Mouse (Mus musculus) MEL (cell line): ENCODE results near the gene Fbxl15. TPM values are rescaled to one million over a fixed set of nuclear protein-coding genes. Genes with fewer than 3 reads are reported as not detected.

Source experiments
- DNase-seq: peaks from one replicate; pipeline ENCODE4 v3.0.0; 2011; ENCODE audit warnings: low read depth, low spot score
- H3K27ac ChIP-seq: 2 replicates; pipeline ENCODE4 v1.5.1; 2012; ENCODE audit warnings: low read depth, mild to moderate bottlenecking, control low read depth, low read length, moderate library complexity; ENCODE audit not compliant: control insufficient read depth
- H3K27me3 ChIP-seq, 2 experiments: fragments of 150-350 bp in 1 of 2; sonication (generic) in 1 of 2; 2 replicates each; pipeline ENCODE4 v1.6.1; 2012; ENCODE audit warnings: low read length in 2 of 2, mild to moderate bottlenecking in 2 of 2, improper control_type of control experiment in 1 of 2, moderate library complexity in 1 of 2; ENCODE audit not compliant: insufficient read depth in 2 of 2, control insufficient read depth in 1 of 2
- H3K36me3 ChIP-seq, 2 experiments: 2 replicates each; pipeline ENCODE4 v1.6.1; 2012 to 2014; ENCODE audit warnings: low read length in 2 of 2, improper control_type of control experiment in 1 of 2, inconsistent platforms in 1 of 2, mild to moderate bottlenecking in 1 of 2; ENCODE audit not compliant: insufficient read depth in 2 of 2, control insufficient read depth in 1 of 2
- H3K4me1 ChIP-seq, 2 experiments: fragments of 150-350 bp in 1 of 2; sonication (generic) in 1 of 2; 2 replicates each; pipeline ENCODE4 v1.6.1; 2012; ENCODE audit warnings: low read length in 2 of 2, improper control_type of control experiment in 1 of 2, mild to moderate bottlenecking in 1 of 2; ENCODE audit not compliant: insufficient read depth in 2 of 2, control insufficient read depth in 1 of 2
- H3K4me3 ChIP-seq, 2 experiments: fragments of 150-350 bp in 1 of 2; sonication (generic) in 1 of 2; 2 replicates each; pipeline ENCODE4 v1.5.1; 2012; ENCODE audit warnings: low read depth in 2 of 2, low read length in 2 of 2, mild to moderate bottlenecking in 2 of 2, moderate library complexity in 2 of 2, control low read depth in 1 of 2, improper control_type of control experiment in 1 of 2; ENCODE audit not compliant: control insufficient read depth in 1 of 2, insufficient read depth in 1 of 2
- H3K79me2 ChIP-seq: 2 replicates; pipeline ENCODE4 v1.6.1; 2012; ENCODE audit warnings: mild to moderate bottlenecking, low read length, moderate library complexity; ENCODE audit not compliant: control insufficient read depth, poor library complexity, insufficient read depth
- H3K9ac ChIP-seq: 2 replicates; pipeline ENCODE4 v1.6.1; 2012; ENCODE audit warnings: low read depth, mild to moderate bottlenecking, control low read depth, low read length, moderate library complexity; ENCODE audit not compliant: control insufficient read depth, poor library complexity, severe bottlenecking
- H3K9me3 ChIP-seq: fragments of 150-350 bp; sonication (generic); replicated peaks from 2 replicates; pipeline ENCODE4 v1.6.1; 2012; ENCODE audit warnings: mild to moderate bottlenecking, low read length, improper control_type of control experiment, moderate library complexity; ENCODE audit not compliant: insufficient read depth
- CHD1 ChIP-seq: IDR thresholded peaks from 2 replicates; pipeline ENCODE4 v1.6.1; 2012; ENCODE audit warnings: low read depth, mild to moderate bottlenecking, inconsistent platforms, low read length, improper control_type of control experiment
- EP300 ChIP-seq, 2 experiments: IDR thresholded peaks; 2 replicates each; pipeline ENCODE4 v1.6.1; 2011; ENCODE audit warnings: improper control_type of control experiment in 2 of 2, low read length in 2 of 2, low read depth in 1 of 2, mild to moderate bottlenecking in 1 of 2
- ETS1 ChIP-seq: IDR thresholded peaks from 2 replicates; pipeline ENCODE4 v1.6.1; 2012; ENCODE audit warnings: low read depth, mild to moderate bottlenecking, inconsistent platforms, low read length, improper control_type of control experiment, moderate library complexity
- JUND ChIP-seq: IDR thresholded peaks from 2 replicates; pipeline ENCODE4 v1.6.1; 2011; ENCODE audit warnings: low read depth, mild to moderate bottlenecking, improper control_type of control experiment, low read length
- KAT2A ChIP-seq: conservative IDR thresholded peaks from 2 replicates; pipeline ENCODE4 v1.6.1; 2012; ENCODE audit warnings: low read depth, low read length, improper control_type of control experiment, inconsistent platforms
- MAX ChIP-seq: IDR thresholded peaks from 2 replicates; pipeline ENCODE4 v1.6.1; 2011; ENCODE audit warnings: low read length, improper control_type of control experiment
- MAZ ChIP-seq: IDR thresholded peaks from 2 replicates; pipeline ENCODE4 v1.6.1; 2012; ENCODE audit warnings: low read depth, mild to moderate bottlenecking, inconsistent platforms, low read length, improper control_type of control experiment
- MEF2A ChIP-seq: IDR thresholded peaks from 2 replicates; pipeline ENCODE4 v1.6.1; 2014; ENCODE audit warnings: low read depth, mild to moderate bottlenecking, inconsistent platforms, low read length, improper control_type of control experiment; ENCODE audit not compliant: poor library complexity, insufficient replicate concordance, severe bottlenecking; ENCODE audit errors: extremely low read depth
- MXI1 ChIP-seq: IDR thresholded peaks from 2 replicates; pipeline ENCODE4 v1.6.1; 2011; ENCODE audit warnings: mild to moderate bottlenecking, low read depth, low read length, improper control_type of control experiment
- MYB ChIP-seq: IDR thresholded peaks from 2 replicates; pipeline ENCODE4 v1.6.1; 2011; ENCODE audit warnings: mild to moderate bottlenecking, low read depth, low read length, improper control_type of control experiment
- NELFE ChIP-seq: IDR thresholded peaks from 2 replicates; pipeline ENCODE4 v1.6.1; 2011; ENCODE audit warnings: low read depth, low read length, improper control_type of control experiment
- NRF1 ChIP-seq: IDR thresholded peaks from 2 replicates; pipeline ENCODE4 v1.6.1; 2014; ENCODE audit warnings: low read depth, mild to moderate bottlenecking, inconsistent platforms, low read length, improper control_type of control experiment, moderate library complexity; ENCODE audit not compliant: poor library complexity, insufficient read depth, severe bottlenecking
- POLR2AphosphoS2 ChIP-seq: IDR thresholded peaks from 2 replicates; pipeline ENCODE4 v1.6.1; 2011; ENCODE audit warnings: low read length, improper control_type of control experiment
- SIN3A ChIP-seq: IDR thresholded peaks from 2 replicates; pipeline ENCODE4 v1.6.1; 2012; ENCODE audit warnings: low read length, improper control_type of control experiment, inconsistent platforms
- TAL1 ChIP-seq: IDR thresholded peaks from 2 replicates; pipeline ENCODE4 v1.6.1; 2012; ENCODE audit warnings: mild to moderate bottlenecking, inconsistent platforms, low read length, moderate library complexity, mixed read lengths
- TBP ChIP-seq: IDR thresholded peaks from 2 replicates; pipeline ENCODE4 v1.8.0; 2011; ENCODE audit warnings: low read depth, low read length, improper control_type of control experiment
- TCF12 ChIP-seq: IDR thresholded peaks from 2 replicates; pipeline ENCODE4 v1.6.1; 2014; ENCODE audit warnings: low read depth, mild to moderate bottlenecking, inconsistent platforms, low read length, improper control_type of control experiment, moderate library complexity
- UBTF ChIP-seq: IDR thresholded peaks from 2 replicates; pipeline ENCODE4 v1.6.1; 2012; ENCODE audit warnings: low read depth, mild to moderate bottlenecking, inconsistent platforms, low read length, improper control_type of control experiment, moderate library complexity, borderline replicate concordance; ENCODE audit not compliant: insufficient read depth
- USF1 ChIP-seq: IDR thresholded peaks from 2 replicates; pipeline ENCODE4 v1.6.1; 2014; ENCODE audit warnings: low read depth, mild to moderate bottlenecking, inconsistent platforms, low read length, improper control_type of control experiment, moderate library complexity
- ZMIZ1 ChIP-seq: IDR thresholded peaks from 2 replicates; pipeline ENCODE4 v1.6.1; 2012; ENCODE audit warnings: low read depth, mild to moderate bottlenecking, inconsistent platforms, low read length, improper control_type of control experiment, moderate library complexity
- polyA plus RNA-seq, 2 experiments: library from polyadenylated mRNA; stranded (reverse) in 1 of 2; unstranded in 1 of 2; fragments of >175 nt in 1 of 2; fragments of >200 nt in 1 of 2; gene quantifications; 2 replicates each; pipeline versions ENCODE4 v1.2.1 to v1.2.4; 2012; ENCODE audit warnings: low replicate concordance in 2 of 2, low read depth in 1 of 2; ENCODE audit not compliant: insufficient read length in 2 of 2, insufficient read depth in 1 of 2, missing spikeins in 1 of 2
- total RNA-seq: library from RNA; depleted of rRNA; stranded (reverse); fragments of 300-350 nt; gene quantifications from 2 replicates; pipeline ENCODE4 v1.2.3, GENCODE M21; 2012

The Fbxl15 gene
- total and polyA plus RNA-seq, 3 experiments: 12.7 to 13.2 TPM; not detected in 1

DNA sequence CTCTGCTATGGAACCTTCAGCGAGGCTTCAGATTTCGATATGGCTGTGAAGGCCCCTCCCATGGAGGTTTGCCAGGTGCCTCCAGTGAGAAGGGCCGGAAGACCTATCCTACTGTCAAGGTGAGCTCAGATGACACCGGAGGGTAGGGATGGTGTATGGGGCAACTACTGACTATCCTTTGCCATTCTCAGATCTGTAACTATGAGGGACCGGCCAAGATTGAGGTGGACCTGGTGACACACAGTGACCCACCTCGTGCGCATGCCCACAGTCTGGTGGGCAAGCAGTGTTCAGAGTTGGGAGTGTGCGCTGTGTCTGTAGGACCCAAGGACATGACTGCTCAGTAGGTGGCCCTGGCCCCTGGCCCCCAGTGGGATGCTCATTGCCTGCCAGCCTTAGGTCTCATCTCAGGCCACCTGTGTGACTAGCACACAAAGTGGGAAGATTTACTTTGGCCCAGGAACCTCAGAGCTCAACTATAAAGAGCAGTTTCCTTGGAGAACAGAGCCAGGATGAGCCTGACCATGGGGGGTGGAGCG lies 21.2 kb upstream of the Fbxl15 start:
- Histone ChIP-seq H3K9me3 (no peaks in the 10 kb centered on the region), H3K79me2 (peaks cover 3% of the 10 kb centered on the region; the same call in 1 of the 2 replicates), H3K4me3 (no peak overlapping the region), H3K27ac (no peak overlapping the region), H3K4me1 (peaks cover 6 to 18% of the 10 kb centered on the region in 2 experiments), H3K36me3 (peaks cover 0 to 13% of the 10 kb centered on the region in 2 experiments; a peak in 2 of 4 replicates), H3K9ac (no peak overlapping the region), H3K27me3 (no peaks in the 10 kb centered on the region)
- TF ChIP-seq USF1 (no peak), MAX (no peak), NRF1 (no peak), NELFE (no peak), ZMIZ1 (no peak), KAT2A (no peak), MXI1 (no peak), POLR2AphosphoS2 (no peak), TAL1 (no peak), CHD1 (no peak), ETS1 (no peak), MAZ (no peak), EP300 (IDR thresholded peaks at IDR 0.05; ENCODE audit: low read depth in 1 of 2, low read length in 2 of 2) (no peak)
- DNase-seq: no peak

DNA sequence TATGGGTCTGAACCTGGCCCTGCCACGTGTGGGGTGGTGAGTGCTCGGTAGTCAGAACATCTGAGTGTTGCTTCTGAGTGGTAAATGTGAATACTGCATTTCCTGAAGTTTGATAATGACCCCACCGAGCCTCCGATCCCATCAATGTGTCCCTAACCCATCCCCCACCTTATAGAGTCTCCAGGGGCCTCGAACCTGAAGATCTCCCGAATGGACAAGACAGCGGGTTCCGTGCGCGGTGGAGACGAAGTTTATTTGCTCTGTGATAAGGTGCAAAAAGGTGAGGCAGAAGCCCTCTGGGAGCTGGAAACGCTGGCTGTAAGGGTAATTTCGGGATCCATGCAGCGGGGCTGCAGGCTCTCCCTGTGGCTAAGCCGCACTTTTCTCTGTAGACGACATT lies 20.2 kb upstream of the Fbxl15 start:
- no peak overlapping the region for H3K27ac ChIP-seq
- no peaks in the 10 kb centered on the region for H3K9me3 ChIP-seq
- peaks cover 0 to 6% of the 10 kb centered on the region in 2 experiments; a peak in 2 of 4 replicates for H3K36me3 ChIP-seq
- DNase-seq: no peak
- peaks cover 3% of the 10 kb centered on the region; the same call in 1 of the 2 replicates for H3K79me2 ChIP-seq
- H3K9ac ChIP-seq: no peak overlapping the region
- H3K4me1 ChIP-seq: peaks cover 3 to 10% of the 10 kb centered on the region in 2 experiments; a peak in 2 of 4 replicates
- TF ChIP-seq ETS1 (no peak), MYB (no peak), TCF12 (no peak), MEF2A (no peak), EP300 (IDR thresholded peaks at IDR 0.05; ENCODE audit: low read depth in 1 of 2, low read length in 2 of 2) (no peak), SIN3A (no peak), TAL1 (no peak), UBTF (no peak), JUND (no peak), USF1 (no peak), TBP (no peak), NRF1 (no peak)
- H3K4me3 ChIP-seq: no peak overlapping the region
- no peaks in the 10 kb centered on the region for H3K27me3 ChIP-seq
